Mouse (Mus musculus): ENCODE results near the gene Rbm7. TPM values are rescaled to one million over a fixed set of nuclear protein-coding genes. Genes with fewer than 3 reads are reported as not detected.
"Not testable (repeated sequence)": the region's sequence is repeated elsewhere in the genome, so short reads cannot be mapped to it uniquely, and the experiment has no call there.

The Rbm7 gene
- total RNA-seq, 4 experiments from 2014 or later = 18.4 to 21.5 (median 21.0) TPM

DNA sequence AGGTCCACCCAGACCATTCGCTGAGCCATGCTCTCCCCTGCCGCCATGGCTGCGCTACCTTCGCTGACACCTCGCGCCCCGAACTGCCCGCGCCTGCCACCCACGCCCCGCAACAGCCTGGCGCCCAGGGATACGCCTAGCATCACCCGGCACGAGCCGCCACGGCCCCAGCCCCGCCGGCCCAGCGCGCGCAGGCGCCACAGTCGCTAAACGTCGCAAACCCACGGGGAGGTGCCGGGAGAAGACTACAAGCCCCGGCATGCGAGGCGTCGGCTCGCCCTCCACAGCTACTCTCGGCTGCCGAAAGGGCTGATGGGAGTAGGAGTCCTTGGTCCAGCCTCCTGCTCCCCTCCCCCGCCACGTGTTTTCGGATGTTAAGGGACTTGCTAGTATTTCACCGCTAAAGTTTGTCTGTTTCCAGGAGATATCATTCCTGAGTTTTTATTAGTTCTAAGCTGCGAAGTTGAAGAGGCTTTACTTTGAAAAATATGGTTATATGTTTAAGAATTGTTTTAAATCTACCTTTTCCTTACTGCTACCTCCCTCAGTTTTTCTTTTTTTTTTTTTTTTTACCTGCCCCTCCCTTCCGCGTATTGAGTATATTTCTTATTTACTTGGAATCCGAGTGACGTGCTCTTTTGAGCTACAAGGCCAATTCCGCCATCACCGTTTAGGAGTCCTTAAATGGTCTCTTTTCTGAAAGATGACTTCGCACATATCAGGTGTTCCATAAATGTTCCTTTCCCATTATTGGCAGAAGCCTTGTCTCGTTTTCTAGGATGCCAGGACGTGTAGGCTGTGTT, 14.5 kb downstream of the Rbm7 start, which contains the start of gene Rexo2:
Gene Rexo2, minus strand, starts transcription at position 213 of the 803 bp plus-strand sequence.
- peak; percentile 95 for DNase-seq (ENCODE audit: low spot score)

- DNase-seq (ENCODE audit: low spot score) = peak; percentile 4
These were observed 15.2 kb downstream of the Rbm7 start for GRCm38 (mm10) chr9:48479838-48480410.

DNA sequence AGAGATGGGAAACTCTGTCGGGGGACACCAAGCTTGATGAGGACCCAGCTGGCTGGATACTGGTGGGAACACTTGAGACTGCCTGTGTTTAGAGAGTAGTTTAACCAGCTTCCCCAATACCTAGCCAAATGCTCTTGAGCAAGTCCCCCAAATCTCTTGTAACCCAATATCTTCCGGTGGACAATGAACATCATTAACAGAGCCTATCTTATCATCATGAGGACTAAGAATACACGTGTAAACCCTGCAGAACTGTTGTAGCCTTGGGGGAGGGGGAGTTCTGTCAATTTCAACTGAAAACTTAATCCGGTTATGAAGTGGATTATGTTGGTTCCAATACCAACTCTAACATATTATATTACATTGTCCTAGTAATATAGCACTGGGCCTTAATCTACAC, 16.3 kb downstream of the Rbm7 start:
- DNase-seq (ENCODE audit: low spot score) = no peak

GRCm38 (mm10) chr9:48476236-48477165, 18.6 kb downstream of the Rbm7 start:
- DNase-seq (ENCODE audit: low spot score) = no peak

DNA sequence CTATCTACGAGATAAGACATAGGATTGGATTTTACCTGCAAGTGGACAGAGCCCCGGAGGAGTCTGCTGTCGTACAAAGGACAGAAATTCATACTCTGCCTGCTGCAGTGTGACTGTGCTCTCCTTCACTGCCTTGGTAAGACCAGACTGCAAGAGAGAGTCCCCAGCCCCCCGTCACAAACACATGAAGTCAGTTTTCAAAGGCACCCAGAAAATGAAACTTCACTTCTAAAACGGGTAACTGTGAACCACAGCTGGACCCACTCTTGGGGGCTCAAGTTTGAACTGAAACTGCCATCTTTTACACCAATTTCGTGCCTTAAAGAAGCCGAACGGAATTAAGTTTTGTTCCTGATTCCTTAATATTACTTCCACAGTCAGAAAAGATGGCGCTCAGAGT, 20.7 kb downstream of the Rbm7 start:
- DNase-seq (ENCODE audit: low spot score) = no peak

DNA sequence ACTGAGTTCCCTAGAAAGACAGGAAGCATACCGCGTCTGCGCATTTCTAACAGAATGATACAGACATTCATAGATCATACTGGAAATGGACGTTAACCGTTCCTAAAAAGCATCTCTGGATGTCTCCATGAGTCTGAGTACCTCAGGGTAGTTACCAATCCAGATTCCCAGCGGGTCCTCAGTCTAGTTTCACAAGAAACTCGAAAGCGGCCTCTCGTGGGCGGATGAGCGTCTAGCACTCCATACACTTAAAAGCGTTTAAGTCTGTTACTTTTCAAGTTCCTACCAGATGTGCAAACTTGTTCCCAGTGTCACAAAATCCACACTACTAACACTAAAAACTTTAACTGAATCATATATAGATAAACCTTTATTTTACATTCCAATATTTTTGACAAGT, 22.0 kb downstream of the Rbm7 start:
- no peak for DNase-seq (ENCODE audit: low spot score)

DNA sequence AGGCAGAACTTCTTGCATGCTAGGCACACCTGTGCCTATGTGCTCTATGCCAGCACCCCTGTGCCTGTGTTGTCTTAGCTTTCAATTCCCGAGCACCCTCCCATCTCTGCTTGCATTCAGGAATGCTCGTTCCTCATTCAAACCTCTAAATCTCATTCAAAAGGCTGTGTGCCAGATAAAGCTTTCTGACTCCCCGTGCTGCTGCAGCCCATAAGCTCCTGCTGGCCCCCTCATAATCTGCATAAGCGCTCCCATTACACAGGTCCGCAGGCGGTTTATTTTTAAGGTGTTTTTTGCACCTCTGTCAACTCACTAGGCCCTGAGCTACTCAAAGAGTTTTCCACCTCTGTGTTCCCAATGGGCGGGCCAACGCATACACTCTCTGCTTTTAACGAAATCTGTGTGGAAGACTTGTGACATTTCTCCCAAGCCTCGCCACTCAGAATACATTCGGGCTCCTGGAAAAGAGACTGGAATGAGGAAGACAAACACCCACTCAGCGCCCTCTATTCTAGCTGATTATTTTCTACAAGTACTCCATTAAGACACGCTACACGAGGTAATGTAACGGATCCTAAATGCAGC, 22.6 kb downstream of the Rbm7 start:
- DNase-seq (ENCODE audit: low spot score) = no peak

GRCm38 (mm10) chr9:48467471-48467870, 27.6 kb downstream of the Rbm7 start:
- DNase-seq (ENCODE audit: low spot score) = not testable (repeated sequence)

GRCm38 (mm10) chr9:48466804-48467203, 28.3 kb downstream of the Rbm7 start:
- DNase-seq (ENCODE audit: low spot score) = peak; percentile 79

GRCm38 (mm10) chr9:48465671-48466070, 29.4 kb downstream of the Rbm7 start:
- DNase-seq (ENCODE audit: low spot score) = no peak

- no peak for DNase-seq (ENCODE audit: low spot score)
These were observed 33.6 kb downstream of the Rbm7 start for GRCm38 (mm10) chr9:48461545-48461944.

GRCm38 (mm10) chr9:48460720-48461119, 34.4 kb downstream of the Rbm7 start:
- DNase-seq (ENCODE audit: low spot score) = no peak

GRCm38 (mm10) chr9:48459391-48459790, 35.7 kb downstream of the Rbm7 start:
- DNase-seq (ENCODE audit: low spot score) = no peak

- no peak for DNase-seq (ENCODE audit: low spot score)
These were observed 36.2 kb downstream of the Rbm7 start for GRCm38 (mm10) chr9:48458879-48459278.

DNA sequence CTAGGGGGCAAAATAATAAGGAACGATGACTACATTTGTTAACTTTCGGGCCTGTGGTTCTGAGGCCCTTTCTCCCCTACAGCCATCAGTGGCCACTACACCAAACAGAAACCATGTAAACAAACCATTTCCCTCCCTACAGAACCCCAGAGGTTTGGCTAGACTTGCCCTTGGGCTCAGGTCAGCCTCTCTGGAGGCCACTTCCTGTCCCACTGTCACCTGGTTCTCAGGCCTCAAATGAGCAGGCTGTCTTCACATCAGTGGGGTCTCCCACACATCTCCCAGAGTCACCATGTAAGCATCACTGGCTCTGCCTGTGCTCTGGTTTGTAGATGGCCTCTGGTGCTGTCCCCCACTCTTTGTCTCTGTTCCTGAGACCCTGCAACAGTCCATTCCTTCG, 39.1 kb downstream of the Rbm7 start:
- DNase-seq (ENCODE audit: low spot score) = no peak

GRCm38 (mm10) chr9:48450066-48450465, 45.0 kb downstream of the Rbm7 start:
- no peak for DNase-seq (ENCODE audit: low spot score)

- DNase-seq (ENCODE audit: low spot score) = peak; percentile 14
These were observed 47.3 kb downstream of the Rbm7 start for GRCm38 (mm10) chr9:48447783-48448209.

DNA sequence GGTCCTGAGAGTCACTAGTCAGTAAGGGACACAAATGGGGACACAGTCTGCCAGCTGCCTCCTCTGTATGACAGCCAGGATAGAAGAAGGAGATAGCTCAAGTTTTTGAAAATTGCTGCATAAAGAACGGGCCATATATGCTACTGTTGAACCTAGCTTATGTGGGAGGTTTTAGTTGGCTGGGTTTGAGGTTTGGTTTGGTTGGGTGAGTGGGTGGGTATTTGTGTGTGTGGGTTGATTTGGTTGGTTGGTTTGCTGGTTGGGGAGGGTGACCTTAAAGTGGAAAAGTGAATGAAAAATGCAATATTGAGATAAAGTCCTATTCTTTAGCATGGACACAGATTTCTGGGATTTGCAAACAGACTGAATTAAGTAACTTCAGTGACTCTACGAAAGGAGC, 50.3 kb downstream of the Rbm7 start:
- DNase-seq (ENCODE audit: low spot score) = no peak

GRCm38 (mm10) chr9:48443873-48444272, 51.2 kb downstream of the Rbm7 start:
- no peak for DNase-seq (ENCODE audit: low spot score)
